In the genomic region with DNA sequence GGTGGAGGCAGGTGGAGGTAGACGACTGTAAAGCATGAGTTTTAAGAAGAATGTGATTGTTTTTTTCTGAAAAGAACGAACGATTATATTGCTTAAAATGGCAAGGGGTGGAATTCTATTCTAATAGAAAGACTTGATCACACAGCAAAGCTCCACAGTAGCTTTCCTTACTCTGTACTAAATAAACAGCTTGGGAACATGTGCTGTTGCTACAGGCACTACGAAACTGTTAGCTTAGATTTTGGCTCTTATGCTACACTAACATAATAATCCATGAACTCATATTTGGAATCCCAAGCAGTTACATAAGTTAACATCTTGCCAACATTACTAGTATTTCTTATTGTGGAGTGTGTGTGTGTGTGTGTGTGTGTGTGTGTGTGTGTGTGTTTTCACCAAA, we compare ENCODE assay signal across 29 mouse cellular contexts.
DNase-seq lines count a peak whose midpoint lies in the region; ATAC-seq and TF ChIP-seq lines count a peak whose summit lies in the region.
"Had no signal": no experiment of that assay in that cellular context is flagged by ENCODE, and none has a peak within 500 bp of the region (broad histone marks: within the 10 kb centered on the region; RNA-seq: fewer than 3 reads in every experiment).

No protein-coding gene starts in this region.

- no peak overlapping the region for H3K4me3 ChIP-seq in forebrain, embryonic 15.5 days
- H3K4me3 ChIP-seq in forebrain, embryonic 11.5 days (ENCODE audit: low read depth, low read length) = no peak overlapping the region
- H3K4me3 ChIP-seq in gastrocnemius, adult 2 months = no peak overlapping the region
- H3K4me3 ChIP-seq in heart, embryonic 14.5 days (ENCODE audit: control insufficient read depth in 1 of 2, insufficient read depth in 1 of 2, low read depth in 1 of 2, low read length in 2 of 2) = no peak overlapping the region
- H3K4me3 ChIP-seq in hindbrain, embryonic 12.5 days = no peak overlapping the region
- H3K4me3 ChIP-seq: embryonic facial prominence, embryonic 12.5 days; embryonic facial prominence, embryonic 15.5 days; heart, embryonic 12.5 days; hindbrain, embryonic 10.5 days had no signal

- 70% methylated on average over 4 of the region's 4 CpGs for WGBS in forebrain, embryonic 15.5 days
- WGBS in forebrain, embryonic 11.5 days = 82% methylated on average over 4 of the region's 4 CpGs
- WGBS in heart, embryonic 14.5 days = 80% methylated on average over 4 of the region's 4 CpGs
- 90% methylated on average over 4 of the region's 4 CpGs for WGBS in hindbrain, embryonic 12.5 days

- H3K27ac ChIP-seq in forebrain, embryonic 15.5 days (replicated peaks) = no peak overlapping the region
- H3K27ac ChIP-seq in forebrain, embryonic 11.5 days (ENCODE audit: low read depth, low read length) = no peak overlapping the region
- H3K27ac ChIP-seq in gastrocnemius, adult 2 months = 0 out of 2 replicates have a peak overlapping the region, but pooled peaks have one; percentile 43
- H3K27ac ChIP-seq in heart, embryonic 14.5 days (replicated peaks in 1 of 2; ENCODE audit: control insufficient read depth in 1 of 2, insufficient read depth in 1 of 2, low read depth in 2 of 2, low read length in 2 of 2) = no peak overlapping the region
- no peak overlapping the region for H3K27ac ChIP-seq in hindbrain, embryonic 12.5 days
- H3K27ac ChIP-seq: embryonic facial prominence, embryonic 12.5 days; embryonic facial prominence, embryonic 15.5 days; hindbrain, embryonic 10.5 days; hindbrain, embryonic 14.5 days; hindbrain, postnatal 0 days had no signal

- H3K27me3 ChIP-seq in forebrain, embryonic 15.5 days = peaks cover 5% of the 10 kb centered on the region; the same call in 1 of the 2 replicates
- H3K27me3 ChIP-seq in forebrain, embryonic 11.5 days (ENCODE audit: control insufficient read depth, insufficient read depth, low read length) = peaks cover 3% of the 10 kb centered on the region; the same call in 1 of the 2 replicates
- H3K27me3 ChIP-seq in heart, embryonic 14.5 days (ENCODE audit: control insufficient read depth, insufficient read depth, low read length) = no peaks in the 10 kb centered on the region
- no peaks in the 10 kb centered on the region for H3K27me3 ChIP-seq in hindbrain, embryonic 12.5 days
- H3K27me3 ChIP-seq: CH12.LX; embryonic facial prominence, embryonic 12.5 days; embryonic facial prominence, embryonic 15.5 days; heart, embryonic 12.5 days; Patski had no signal

- no peaks in the 10 kb centered on the region for H3K9me3 ChIP-seq in forebrain, embryonic 15.5 days
- no peaks in the 10 kb centered on the region for H3K9me3 ChIP-seq in forebrain, embryonic 11.5 days (ENCODE audit: control insufficient read depth, low read length)
- no peaks in the 10 kb centered on the region for H3K9me3 ChIP-seq in heart, embryonic 14.5 days (ENCODE audit: control insufficient read depth, low read length)
- no peaks in the 10 kb centered on the region for H3K9me3 ChIP-seq in hindbrain, embryonic 12.5 days (replicated peaks)
- H3K9me3 ChIP-seq: embryonic facial prominence, embryonic 12.5 days; embryonic facial prominence, embryonic 15.5 days; G1E; heart, embryonic 12.5 days; hindbrain, embryonic 10.5 days had no signal

- no peak for DNase-seq in forebrain, embryonic 11.5 days (ENCODE audit: low spot score)
- no peak for DNase-seq in gastrocnemius, adult 2 months
- DNase-seq in gastrocnemius, postnatal 36 days = no peak
- DNase-seq in heart, adult 18-20 months = no peak
- peak; percentile 36 for DNase-seq in skeletal muscle tissue, adult 2 months (ENCODE audit: low read depth, low spot score)
- DNase-seq: adrenal gland, postnatal 10 days; adrenal gland, postnatal 36 days; B cell, adult 2 months; cerebellum, adult 11 months; cerebellum, adult 2 months; cerebellum, adult 9-11 months; cerebellum, postnatal 25 days; gastrocnemius, postnatal 14 days; kidney, adult 18-20 months; kidney, adult 9 months had no signal

- peak; percentile 59; the same call in 1 of the 2 replicates for ATAC-seq in forebrain, embryonic 15.5 days (replicated peaks)
- no peak for ATAC-seq in forebrain, embryonic 11.5 days (replicated peaks; ENCODE audit: low FRiP score)
- no peak for ATAC-seq in heart, embryonic 14.5 days (ENCODE audit: insufficient number of reproducible peaks, insufficient read depth, low FRiP score, low read depth)
- no peak for ATAC-seq in hindbrain, embryonic 12.5 days (ENCODE audit: low FRiP score)
- ATAC-seq: hindbrain, postnatal 0 days; inflammation-experienced regulatory T-cells, adult 6 months; intestine, embryonic 16.5 days; Patski had no signal

- no peaks in the 10 kb centered on the region for H3K36me3 ChIP-seq in forebrain, embryonic 15.5 days
- no peaks in the 10 kb centered on the region for H3K36me3 ChIP-seq in forebrain, embryonic 11.5 days (ENCODE audit: control insufficient read depth, insufficient read depth, low read length)
- H3K36me3 ChIP-seq in heart, embryonic 14.5 days (ENCODE audit: control insufficient read depth, insufficient read depth, low read length) = no peaks in the 10 kb centered on the region
- H3K36me3 ChIP-seq in hindbrain, embryonic 12.5 days = no peaks in the 10 kb centered on the region
- H3K36me3 ChIP-seq: embryonic facial prominence, embryonic 12.5 days; embryonic facial prominence, embryonic 15.5 days; G1E; heart, embryonic 12.5 days; hindbrain, embryonic 10.5 days had no signal

- H3K4me1 ChIP-seq in forebrain, embryonic 15.5 days = peaks cover 12% of the 10 kb centered on the region
- peaks cover 5% of the 10 kb centered on the region; the same call in 1 of the 2 replicates for H3K4me1 ChIP-seq in forebrain, embryonic 11.5 days (replicated peaks; ENCODE audit: control insufficient read depth, insufficient read depth, low read length)
- peaks cover 5 to 6% of the 10 kb centered on the region in 2 experiments; a peak in 3 of 4 replicates for H3K4me1 ChIP-seq in heart, embryonic 14.5 days (ENCODE audit: control insufficient read depth in 2 of 2, insufficient read depth in 2 of 2, low read length in 2 of 2)
- no peaks in the 10 kb centered on the region for H3K4me1 ChIP-seq in hindbrain, embryonic 12.5 days
- H3K4me1 ChIP-seq: embryonic facial prominence, embryonic 12.5 days; embryonic facial prominence, embryonic 15.5 days; hindbrain, embryonic 10.5 days had no signal

- no peak overlapping the region for H3K4me2 ChIP-seq in forebrain, embryonic 15.5 days (replicated peaks)
- H3K4me2 ChIP-seq in forebrain, embryonic 11.5 days (ENCODE audit: low read depth, low read length, severe bottlenecking) = no peak overlapping the region
- H3K4me2 ChIP-seq in heart, embryonic 14.5 days (ENCODE audit: low read length) = peak overlapping the region; percentile 43; the same call in 1 of the 2 replicates
- H3K4me2 ChIP-seq in hindbrain, embryonic 12.5 days (replicated peaks) = no peak overlapping the region
- H3K4me2 ChIP-seq: embryonic facial prominence, embryonic 12.5 days; embryonic facial prominence, embryonic 15.5 days; hindbrain, embryonic 14.5 days had no signal

- no peak for TF ChIP-seq CTCF in gastrocnemius, adult 2 months (IDR thresholded peaks at IDR 0.05)

- H3K9ac ChIP-seq in forebrain, embryonic 15.5 days (replicated peaks) = no peak overlapping the region
- no peak overlapping the region for H3K9ac ChIP-seq in forebrain, embryonic 11.5 days (ENCODE audit: low read length)
- H3K9ac ChIP-seq in heart, embryonic 14.5 days (ENCODE audit: low read length) = no peak overlapping the region
- no peak overlapping the region for H3K9ac ChIP-seq in hindbrain, embryonic 12.5 days
- H3K9ac ChIP-seq: embryonic facial prominence, embryonic 12.5 days; embryonic facial prominence, embryonic 15.5 days; heart, embryonic 12.5 days; hindbrain, embryonic 14.5 days had no signal

- intact Hi-C loops in gastrocnemius, adult 2 months (cut with DNase I) = no loop called here
- intact Hi-C loops in gastrocnemius, postnatal 36 days (cut with DNase I) = no loop called here
